Mouse (Mus musculus) neural tube, embryonic 13.5 days (tissue): ENCODE results near the gene Pakap. TPM values are rescaled to one million over a fixed set of nuclear protein-coding genes. Genes with fewer than 3 reads are reported as not detected.

Experiments
- ATAC-seq: fragments of 200-750 bp; cut with Nextera tagmentation; 2 replicates; pipeline ENCODE4 v1.8.0; 2017; ENCODE audit warnings: low read depth, mild to moderate bottlenecking, moderate TSS enrichment, moderate library complexity
- H3K27ac ChIP-seq: fragments of 300-500 bp; sonication (generic); replicated peaks from 2 replicates; pipeline ENCODE4 v1.5.1; 2015; ENCODE audit warnings: moderate library complexity, mild to moderate bottlenecking, inconsistent platforms
- H3K27me3 ChIP-seq: fragments of 300-500 bp; sonication (generic); 2 replicates; pipeline ENCODE4 v1.6.1; 2015; ENCODE audit warnings: mild to moderate bottlenecking, inconsistent platforms
- H3K36me3 ChIP-seq: fragments of 300-500 bp; sonication (generic); 2 replicates; pipeline ENCODE4 v1.6.1; 2015; ENCODE audit warnings: mild to moderate bottlenecking, inconsistent platforms
- H3K4me1 ChIP-seq: fragments of 300-500 bp; sonication (generic); replicated peaks from 2 replicates; pipeline ENCODE4 v1.6.1; 2015; ENCODE audit warnings: inconsistent platforms
- H3K4me2 ChIP-seq: fragments of 300-500 bp; sonication (generic); 2 replicates; pipeline ENCODE4 v1.6.1; 2015; ENCODE audit warnings: inconsistent platforms, mild to moderate bottlenecking, moderate library complexity
- H3K4me3 ChIP-seq: fragments of 300-500 bp; sonication (generic); 2 replicates; pipeline ENCODE4 v1.5.1; 2015; ENCODE audit warnings: mild to moderate bottlenecking, inconsistent platforms
- H3K9ac ChIP-seq: fragments of 300-500 bp; sonication (generic); 2 replicates; pipeline ENCODE4 v1.6.1; 2015; ENCODE audit warnings: moderate library complexity, mild to moderate bottlenecking, inconsistent platforms
- H3K9me3 ChIP-seq: fragments of 300-500 bp; sonication (generic); 2 replicates; pipeline ENCODE4 v1.6.1; 2016; ENCODE audit warnings: inconsistent platforms
- WGBS: fragments of 180-500 bp; shearing (Covaris S2); methylation state at CpG from one replicate; pipeline ENCODE4 v1.1.7; 2015; 5-methylcytosine and 5-hydroxymethylcytosine counted together
- polyA plus RNA-seq: library from polyadenylated mRNA; unstranded; fragments of >200 nt; fragmentation: Nextera tagmentation; extraction: Ambion mirVana; gene quantifications from 2 replicates; pipeline ENCODE4 v1.2.1, GENCODE M21; 2015

Gene Pakap
- polyA plus RNA-seq, 1 experiment from 2014 or later = 9.1 TPM

DNA sequence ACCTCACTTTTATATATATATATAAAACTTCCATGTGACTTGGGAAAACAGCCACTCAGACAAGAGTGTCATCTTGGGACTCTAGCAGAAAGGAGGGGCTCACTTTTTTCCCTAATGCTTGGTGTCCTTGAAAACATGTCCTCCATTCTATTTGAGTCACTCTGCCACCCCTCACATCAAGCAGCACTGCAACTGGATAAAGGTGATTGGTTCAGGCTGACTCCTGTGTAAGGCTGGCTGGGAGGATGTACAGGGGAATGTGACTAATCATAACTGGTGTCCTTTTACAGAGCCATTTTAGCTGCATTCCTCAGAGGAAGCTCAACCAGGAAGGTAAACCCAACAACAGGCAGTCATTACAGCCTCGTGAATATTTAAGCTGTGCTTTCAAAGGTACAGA is 67.0 kb downstream of the Pakap start:
- Histone ChIP-seq H3K27ac (no peak overlapping the region), H3K4me2 (no peak overlapping the region), H3K4me3 (no peak overlapping the region), H3K36me3 (no peaks in the 10 kb centered on the region), H3K9ac (no peak overlapping the region), H3K9me3 (no peaks in the 10 kb centered on the region), H3K4me1 (peaks cover 25% of the 10 kb centered on the region), H3K27me3 (0 out of 2 replicates have a peak, but pooled peaks cover 2% of the 10 kb centered on the region)
- no peak for ATAC-seq
- WGBS = 52% methylated on average over 1 of the region's 1 CpGs

DNA sequence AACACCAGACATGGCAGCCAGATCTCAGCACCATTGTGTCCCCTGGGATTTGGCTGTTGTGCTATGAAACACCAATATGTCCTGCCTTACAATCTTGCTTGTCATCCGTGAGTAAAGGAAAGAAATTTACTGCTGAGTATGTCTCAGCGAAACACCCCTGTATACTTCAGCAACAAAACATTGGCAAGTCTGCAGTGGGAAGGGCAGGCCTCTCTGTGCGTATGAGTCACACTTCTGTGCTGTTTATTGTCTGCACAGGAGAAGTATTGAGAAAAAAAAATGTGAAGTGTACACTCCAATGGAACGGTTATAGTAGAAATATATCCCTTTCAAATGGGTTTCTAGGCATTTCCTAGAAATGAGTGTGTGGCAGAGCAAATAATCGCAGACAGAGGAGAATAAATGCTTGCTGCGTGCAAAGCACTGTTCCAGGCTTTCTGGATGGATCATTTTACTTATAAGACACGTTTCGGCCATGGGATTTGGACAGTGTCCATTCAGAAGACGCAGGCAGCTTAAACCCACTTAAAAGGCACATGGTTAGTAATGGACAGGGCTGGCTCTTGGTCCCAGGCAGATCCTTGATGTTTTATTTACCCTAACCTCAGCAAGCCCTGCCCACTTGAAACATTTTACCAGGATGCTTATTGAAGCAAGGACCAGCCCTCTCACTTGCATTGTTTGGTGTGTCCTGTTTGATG is 69.0 kb downstream of the Pakap start:
- peak overlapping the region; percentile 64 for H3K9ac ChIP-seq
- WGBS = 69% methylated on average over 9 of the region's 9 CpGs
- no peaks in the 10 kb centered on the region for H3K36me3 ChIP-seq
- H3K9me3 ChIP-seq = no peaks in the 10 kb centered on the region
- peaks cover 28% of the 10 kb centered on the region for H3K4me1 ChIP-seq
- peak overlapping the region; percentile 62 for H3K4me2 ChIP-seq
- H3K27me3 ChIP-seq = 0 out of 2 replicates have a peak, but pooled peaks cover 2% of the 10 kb centered on the region
- 0 out of 2 replicates have a peak, but pooled peaks have one; percentile 29 for ATAC-seq
- H3K4me3 ChIP-seq = no peak overlapping the region
- H3K27ac ChIP-seq = peak overlapping the region; percentile 73

DNA sequence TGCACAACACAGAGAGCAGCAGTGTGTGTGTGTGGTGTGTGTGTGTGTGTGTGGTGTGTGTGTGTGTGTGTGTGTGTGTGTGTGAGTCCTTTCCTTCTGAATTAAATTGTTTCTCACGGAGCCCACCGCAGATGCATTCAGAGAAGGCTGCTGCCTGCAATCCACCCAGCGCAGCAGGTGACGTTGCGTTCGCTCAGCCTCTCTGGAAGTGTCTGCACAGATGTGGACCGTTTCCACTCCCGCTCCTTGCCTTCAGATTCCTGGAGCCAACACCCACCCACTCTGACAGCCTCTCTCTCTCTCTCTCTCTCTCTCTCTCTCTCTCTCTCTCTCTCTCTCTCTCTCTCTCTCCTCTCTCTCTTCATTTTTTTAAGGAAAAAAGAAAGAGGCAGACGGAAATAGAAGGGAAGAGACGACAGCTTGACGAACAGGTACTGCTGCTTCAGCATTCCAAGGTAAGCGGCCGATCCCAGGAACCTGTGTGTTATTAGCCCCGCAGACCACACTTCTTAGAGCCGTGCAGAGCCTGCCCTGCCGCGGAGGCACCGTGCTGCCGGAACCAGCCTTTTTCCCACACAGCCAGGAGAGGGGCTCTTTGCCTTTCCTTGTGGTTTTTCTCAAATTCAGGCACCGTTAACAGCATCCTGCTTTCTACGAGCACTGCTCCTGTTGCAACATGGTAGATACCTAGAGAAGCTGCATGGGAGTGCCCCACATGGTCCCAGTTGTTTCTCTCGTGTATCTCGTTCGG is 69.8 kb downstream of the Pakap start:
- Histone ChIP-seq H3K27me3 (0 out of 2 replicates have a peak, but pooled peaks cover 2% of the 10 kb centered on the region), H3K36me3 (no peaks in the 10 kb centered on the region), H3K4me1 (peaks cover 28% of the 10 kb centered on the region), H3K9ac (peak overlapping the region; percentile 64), H3K27ac (peak overlapping the region; percentile 73), H3K9me3 (no peaks in the 10 kb centered on the region), H3K4me2 (peak overlapping the region; percentile 62), H3K4me3 (peak overlapping the region; percentile 36)
- 30% methylated on average over 24 of the region's 24 CpGs for WGBS
- peak; percentile 79 for ATAC-seq

DNA sequence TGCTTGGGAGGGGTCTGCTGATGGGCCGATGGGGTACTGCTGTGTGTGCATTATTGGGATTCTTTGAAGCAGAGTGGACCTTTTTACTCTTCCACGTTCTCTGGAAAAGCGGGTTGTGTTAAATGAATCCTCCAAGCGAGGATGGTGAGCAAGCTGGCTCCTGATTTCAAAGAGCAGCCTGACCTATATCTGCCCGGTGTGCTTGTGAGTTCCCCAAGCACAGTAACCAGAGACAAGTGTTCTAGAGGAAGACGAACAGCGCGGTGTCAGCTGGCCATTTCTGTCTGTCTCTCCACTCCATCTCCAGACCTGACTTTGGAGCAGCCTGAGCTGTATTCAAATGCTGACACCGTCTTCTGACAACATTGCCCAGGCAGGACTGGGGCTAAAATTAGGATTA is 71.0 kb downstream of the Pakap start:
- peak overlapping the region; percentile 62 for H3K4me2 ChIP-seq
- WGBS = 84% methylated on average over 9 of the region's 9 CpGs
- H3K4me3 ChIP-seq = peak overlapping the region; percentile 36
- 0 out of 2 replicates have a peak overlapping the region, but pooled peaks have one; percentile 64 for H3K9ac ChIP-seq
- ATAC-seq = no peak
- H3K4me1 ChIP-seq = peaks cover 28% of the 10 kb centered on the region
- H3K9me3 ChIP-seq = no peaks in the 10 kb centered on the region
- H3K27ac ChIP-seq = no peak overlapping the region
- no peaks in the 10 kb centered on the region for H3K36me3 ChIP-seq
- H3K27me3 ChIP-seq = 0 out of 2 replicates have a peak, but pooled peaks cover 2% of the 10 kb centered on the region

DNA sequence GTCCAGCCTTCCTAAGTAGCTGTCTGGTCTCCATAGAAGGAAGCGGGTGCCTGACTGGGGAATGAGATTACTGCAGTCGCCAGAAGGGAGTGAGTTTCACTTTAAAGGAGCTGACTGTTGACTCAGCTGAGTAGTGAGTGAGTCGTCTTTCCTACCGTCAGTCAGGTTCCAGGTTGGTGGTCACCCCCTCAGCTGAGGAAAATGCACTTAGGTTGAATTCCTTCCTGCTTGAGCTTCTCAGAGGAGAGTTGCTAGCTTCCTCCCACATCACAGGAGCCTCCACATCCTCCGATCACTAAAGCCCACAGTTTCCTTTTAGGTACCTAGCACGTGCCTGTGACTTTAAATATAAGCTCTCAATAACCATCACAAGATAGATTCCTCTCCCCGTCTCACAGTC is 72.2 kb downstream of the Pakap start:
- Histone ChIP-seq H3K27me3 (0 out of 2 replicates have a peak, but pooled peaks cover 2% of the 10 kb centered on the region), H3K4me3 (no peak overlapping the region), H3K27ac (no peak overlapping the region), H3K9me3 (no peaks in the 10 kb centered on the region), H3K4me2 (peak overlapping the region; percentile 20), H3K9ac (no peak overlapping the region), H3K36me3 (no peaks in the 10 kb centered on the region), H3K4me1 (peaks cover 28% of the 10 kb centered on the region)
- no peak for ATAC-seq
- 53% methylated on average over 7 of the region's 7 CpGs for WGBS

DNA sequence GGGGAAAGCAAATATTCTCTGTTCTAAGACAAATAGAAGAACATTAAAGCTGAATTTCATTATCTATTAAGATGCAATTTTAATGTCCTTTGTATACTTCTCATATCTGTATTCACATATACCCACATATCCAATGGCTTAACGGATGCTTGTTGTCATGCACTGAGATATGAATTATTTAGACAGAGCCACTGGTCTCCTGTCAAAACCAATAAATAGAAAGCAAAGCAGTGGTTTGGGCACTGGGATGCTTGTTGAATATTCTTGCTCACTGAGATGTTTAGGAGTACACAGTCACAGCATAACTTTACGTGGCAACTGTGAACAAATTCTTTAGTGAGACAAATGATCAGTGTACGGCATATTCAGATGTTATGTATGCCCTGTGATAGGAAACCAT is 73.0 kb downstream of the Pakap start:
- peaks cover 28% of the 10 kb centered on the region for H3K4me1 ChIP-seq
- no peaks in the 10 kb centered on the region for H3K36me3 ChIP-seq
- no peak overlapping the region for H3K4me2 ChIP-seq
- 0 out of 2 replicates have a peak, but pooled peaks cover 2% of the 10 kb centered on the region for H3K27me3 ChIP-seq
- no peaks in the 10 kb centered on the region for H3K9me3 ChIP-seq
- no peak overlapping the region for H3K9ac ChIP-seq
- 87% methylated on average over 3 of the region's 3 CpGs for WGBS
- no peak overlapping the region for H3K4me3 ChIP-seq
- no peak overlapping the region for H3K27ac ChIP-seq
- ATAC-seq = no peak

DNA sequence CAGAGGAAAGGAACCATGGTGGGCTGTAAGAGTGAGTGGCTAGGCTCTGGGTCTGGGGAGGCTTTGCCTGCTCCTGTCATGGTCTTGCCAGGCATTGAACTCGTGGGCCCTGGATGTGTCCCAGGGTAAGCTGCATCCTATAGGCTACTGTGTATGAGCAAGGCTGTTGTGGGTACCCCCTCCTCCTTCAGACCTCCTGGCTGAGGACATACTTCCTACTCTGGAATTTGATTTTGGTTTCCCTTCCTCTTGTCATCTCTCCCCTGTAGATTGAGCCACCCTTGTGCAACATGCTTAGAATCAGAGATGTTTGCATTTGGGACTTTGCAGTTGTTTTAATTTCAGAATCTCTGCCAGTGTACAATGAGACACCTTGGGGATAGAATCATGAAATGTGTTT is 83.0 kb downstream of the Pakap start:
- Histone ChIP-seq H3K4me3 (no peak overlapping the region), H3K36me3 (peaks cover 3% of the 10 kb centered on the region; the same call in 1 of the 2 replicates), H3K9ac (no peak overlapping the region), H3K27ac (no peak overlapping the region), H3K9me3 (no peaks in the 10 kb centered on the region), H3K4me2 (no peak overlapping the region), H3K27me3 (no peaks in the 10 kb centered on the region), H3K4me1 (no peaks in the 10 kb centered on the region)
- ATAC-seq = no peak
- WGBS = 100% methylated on average over 1 of the region's 1 CpGs

DNA sequence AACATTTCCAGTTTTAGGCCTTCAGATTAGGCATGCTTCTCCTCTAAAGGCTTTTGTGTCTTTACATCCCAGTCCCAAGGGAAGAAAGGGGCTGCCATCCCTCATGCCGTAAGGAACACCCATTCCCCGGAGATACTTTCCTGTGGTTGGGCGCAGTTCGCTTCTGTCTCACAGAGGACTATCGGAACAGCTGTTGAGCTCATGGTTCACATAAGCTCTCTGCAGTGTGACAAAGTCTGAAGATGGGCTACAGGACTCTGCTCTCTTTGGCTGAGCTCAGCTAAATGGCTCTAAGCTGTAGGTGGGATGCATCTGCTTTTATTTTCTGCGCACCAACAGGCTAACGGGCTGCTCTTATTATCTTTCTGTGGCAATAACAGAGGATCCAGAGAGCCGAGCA is 83.6 kb downstream of the Pakap start:
- H3K27me3 ChIP-seq = no peaks in the 10 kb centered on the region
- no peak overlapping the region for H3K4me2 ChIP-seq
- peaks cover 3% of the 10 kb centered on the region; the same call in 1 of the 2 replicates for H3K36me3 ChIP-seq
- H3K27ac ChIP-seq = no peak overlapping the region
- 87% methylated on average over 8 of the region's 8 CpGs for WGBS
- no peaks in the 10 kb centered on the region for H3K4me1 ChIP-seq
- no peak overlapping the region for H3K4me3 ChIP-seq
- H3K9me3 ChIP-seq = no peaks in the 10 kb centered on the region
- no peak overlapping the region for H3K9ac ChIP-seq
- ATAC-seq = no peak

DNA sequence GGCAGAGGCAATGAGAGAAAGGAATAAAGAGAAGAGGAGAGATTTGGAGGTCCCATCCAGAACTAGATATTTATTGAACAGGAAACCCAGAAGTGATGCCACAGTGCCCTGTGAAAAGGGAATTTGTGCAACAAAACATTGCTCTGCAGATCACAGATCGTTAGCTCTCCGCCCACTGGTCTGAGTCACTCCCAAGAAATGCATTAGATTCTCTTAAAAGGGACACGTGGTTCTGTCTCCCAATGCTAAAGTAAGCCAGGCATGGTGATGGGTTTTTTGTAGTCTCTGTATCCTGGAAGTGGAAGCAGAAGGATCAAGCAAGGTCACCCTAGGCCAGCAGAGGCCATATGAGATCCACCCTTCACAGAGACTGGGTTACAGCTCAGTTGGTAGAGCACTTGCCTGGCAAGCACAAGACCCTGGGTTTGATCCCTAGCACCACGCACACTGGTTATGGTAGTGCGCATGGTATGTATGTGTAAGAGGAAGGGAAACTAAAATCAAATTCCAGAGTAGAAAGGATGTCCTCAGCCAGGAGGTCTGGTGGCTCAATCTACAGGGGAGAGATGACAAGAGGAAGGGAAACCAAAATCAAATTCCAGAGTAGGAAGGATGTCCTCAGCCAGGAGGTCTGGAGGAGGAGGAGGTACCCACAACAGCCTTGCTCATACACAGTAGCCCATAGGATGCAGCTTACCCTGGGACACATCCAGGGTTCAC is 84.4 kb downstream of the Pakap start:
- no peaks in the 10 kb centered on the region for H3K27me3 ChIP-seq
- H3K27ac ChIP-seq = no peak overlapping the region
- H3K36me3 ChIP-seq = peaks cover 3% of the 10 kb centered on the region; the same call in 1 of the 2 replicates
- H3K4me2 ChIP-seq = no peak overlapping the region
- no peak for ATAC-seq
- H3K9me3 ChIP-seq = no peaks in the 10 kb centered on the region
- WGBS = 81% methylated on average over 5 of the region's 5 CpGs
- H3K4me3 ChIP-seq = no peak overlapping the region
- no peak overlapping the region for H3K9ac ChIP-seq
- no peaks in the 10 kb centered on the region for H3K4me1 ChIP-seq

DNA sequence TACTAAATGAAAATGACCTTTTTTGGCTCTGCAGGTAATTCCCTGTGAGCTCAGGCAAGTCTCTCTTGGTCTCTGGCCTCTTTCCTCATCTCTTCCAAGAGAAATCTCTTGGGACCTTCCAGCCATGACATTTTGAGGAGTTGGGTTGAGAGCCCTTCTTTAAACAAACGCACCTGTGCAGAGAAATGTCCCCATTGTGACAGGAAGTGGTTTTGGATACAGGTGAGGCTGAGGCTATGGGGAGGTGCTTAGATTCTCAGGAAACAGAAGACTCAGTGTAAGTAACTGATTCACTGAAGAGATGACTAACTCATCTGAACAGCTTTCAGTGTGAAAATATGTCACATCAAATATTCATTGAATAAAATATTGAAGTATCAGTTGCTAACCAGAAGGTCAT is 88.0 kb downstream of the Pakap start:
- H3K9ac ChIP-seq = no peak overlapping the region
- H3K9me3 ChIP-seq = no peaks in the 10 kb centered on the region
- H3K4me2 ChIP-seq = no peak overlapping the region
- H3K27me3 ChIP-seq = no peaks in the 10 kb centered on the region
- WGBS = 84% methylated on average over 1 of the region's 1 CpGs
- no peak overlapping the region for H3K4me3 ChIP-seq
- no peak overlapping the region for H3K27ac ChIP-seq
- H3K4me1 ChIP-seq = peaks cover 14% of the 10 kb centered on the region
- no peak for ATAC-seq
- H3K36me3 ChIP-seq = no peaks in the 10 kb centered on the region

DNA sequence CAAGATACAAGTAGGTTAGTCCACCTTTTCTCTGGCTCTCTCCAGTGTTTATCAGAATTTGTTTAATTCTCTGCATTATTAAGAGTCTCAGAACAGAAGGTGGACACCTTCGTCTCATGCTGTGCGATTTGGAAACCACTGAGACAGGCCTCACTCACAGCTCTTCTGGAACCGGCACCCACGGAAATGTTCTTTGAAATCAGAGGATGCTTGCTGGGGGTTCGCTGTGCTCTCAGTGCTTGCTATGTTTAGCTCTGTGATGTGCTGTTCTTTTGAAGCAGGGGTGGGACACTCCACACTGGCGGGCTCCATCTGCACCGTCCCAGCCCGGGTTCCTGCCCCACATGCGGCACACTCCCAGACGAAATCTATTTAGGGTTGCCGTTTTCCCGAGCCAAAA is 88.4 kb downstream of the Pakap start:
- Histone ChIP-seq H3K4me1 (peaks cover 16% of the 10 kb centered on the region), H3K27ac (no peak overlapping the region), H3K9me3 (no peaks in the 10 kb centered on the region), H3K27me3 (no peaks in the 10 kb centered on the region), H3K36me3 (no peaks in the 10 kb centered on the region), H3K4me2 (no peak overlapping the region), H3K9ac (no peak overlapping the region), H3K4me3 (no peak overlapping the region)
- WGBS = 95% methylated on average over 12 of the region's 12 CpGs
- ATAC-seq = no peak

DNA sequence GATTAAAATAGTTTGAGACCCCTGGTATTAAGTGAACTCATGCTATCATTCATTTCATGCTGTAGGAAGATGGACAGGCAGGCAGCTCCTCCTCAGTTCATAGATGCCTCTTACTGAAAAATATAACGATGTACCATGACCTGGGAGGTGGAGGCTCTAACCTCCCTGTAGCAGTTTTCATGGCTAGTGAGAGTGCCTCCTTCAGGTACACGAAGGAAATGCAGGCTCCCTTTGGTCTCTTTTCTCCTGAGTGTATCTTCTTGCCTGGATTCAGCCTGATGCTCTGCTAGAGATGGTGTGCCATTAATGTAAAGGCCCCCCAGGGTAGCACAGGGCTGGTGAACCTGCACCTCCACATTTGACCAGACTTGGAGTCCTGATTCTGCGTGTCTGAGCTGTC is 88.9 kb downstream of the Pakap start:
- H3K27ac ChIP-seq = no peak overlapping the region
- H3K4me3 ChIP-seq = no peak overlapping the region
- 89% methylated on average over 3 of the region's 3 CpGs for WGBS
- no peaks in the 10 kb centered on the region for H3K27me3 ChIP-seq
- no peak for ATAC-seq
- no peak overlapping the region for H3K4me2 ChIP-seq
- no peaks in the 10 kb centered on the region for H3K9me3 ChIP-seq
- no peaks in the 10 kb centered on the region for H3K36me3 ChIP-seq
- H3K4me1 ChIP-seq = peaks cover 16% of the 10 kb centered on the region
- no peak overlapping the region for H3K9ac ChIP-seq
